Mouse (Mus musculus): ENCODE data around the gene Atp6v1a. TPM values are rescaled to one million over a fixed set of nuclear protein-coding genes. Genes with fewer than 3 reads are reported as not detected.

Gene Atp6v1a
- 10 to 100 TPM; 37.8 to 39.6 TPM for total RNA-seq (2021)
- long read RNA-seq, experiment 1, full-length matches to known transcripts = 30 of 40 reads
- long read RNA-seq, experiment 1, partial matches to known transcripts = 7 of 40 reads
- long read RNA-seq, experiment 1, other reads (novel, unspliced or antisense) = 3 of 40 reads
- long read RNA-seq, experiment 2, full-length matches to known transcripts = 34 of 42 reads
- long read RNA-seq, experiment 2, partial matches to known transcripts = 5 of 42 reads
- long read RNA-seq, experiment 2, other reads (novel, unspliced or antisense) = 3 of 42 reads

DNA sequence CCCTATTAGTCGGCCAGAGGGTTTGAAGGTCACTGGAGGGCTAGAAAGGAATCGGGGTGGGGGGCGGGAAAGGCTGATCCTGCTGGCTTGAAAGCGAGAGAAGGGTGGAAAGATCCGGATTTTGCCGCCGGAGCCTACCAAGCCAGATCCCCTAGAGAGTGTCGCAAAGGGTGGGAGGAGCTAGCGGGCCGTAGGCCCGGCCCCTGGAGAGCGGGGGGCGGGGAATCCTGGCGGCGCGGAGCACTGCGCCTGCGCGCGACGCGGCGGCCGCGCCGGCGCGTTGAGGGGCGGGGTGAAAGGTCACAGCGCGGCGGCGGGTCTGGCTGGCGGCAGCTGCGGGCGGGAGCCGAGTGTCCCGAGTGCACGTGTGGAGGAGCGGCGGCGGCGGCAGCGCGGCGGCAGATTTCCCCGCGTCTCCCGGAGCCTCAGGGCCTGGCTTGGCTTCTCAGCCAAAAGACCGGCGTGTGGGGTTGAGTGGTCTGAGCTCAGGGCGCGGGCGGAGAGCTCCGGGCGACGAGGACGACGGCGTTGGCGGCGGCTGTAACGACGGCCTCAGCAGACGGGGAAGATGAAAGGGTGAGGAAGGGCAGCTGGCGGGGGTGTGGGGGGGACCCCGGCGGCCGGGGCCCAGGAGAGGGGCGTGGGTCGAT, at the start of gene Atp6v1a, which contains the start of gene Naa50:
TSS of gene Atp6v1a (minus strand) at position 170 of the 650 bp plus-strand sequence.
TSS of gene Naa50 (plus strand) at position 295 of the 650 bp plus-strand sequence.
- intact Hi-C loops (cut with DNase I) = loop anchor here (10.0 kb wide), 1 partner anchor 255 kb away; the partner anchor contains the start of gene Ccdc191
- DNase-seq = peak; percentile 95 to 97

DNA sequence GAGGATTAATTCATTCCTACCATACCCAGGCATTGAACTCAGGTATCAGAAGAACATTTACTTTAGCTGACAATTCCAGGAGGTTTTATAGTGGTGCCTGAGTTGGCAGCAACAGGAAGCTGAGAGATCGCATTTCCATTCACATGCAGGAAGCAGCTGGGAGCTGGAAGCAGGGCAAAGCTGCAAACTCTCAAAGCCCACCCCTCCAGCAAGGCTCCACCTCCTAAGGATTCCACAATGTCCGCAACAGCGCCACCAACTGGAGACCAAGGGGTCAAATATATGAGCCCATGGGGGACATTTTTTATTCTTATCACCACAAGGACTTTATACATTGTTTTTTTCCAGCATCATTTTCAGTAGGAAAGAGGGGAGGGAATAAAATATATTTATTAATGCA, 49.3 kb upstream of the Atp6v1a start:
- DNase-seq = no peak
- intact Hi-C loops (cut with DNase I) = no loop called here

- intact Hi-C loops (cut with DNase I) = no loop called here
- DNase-seq = no peak
Measured at GRCm38 (mm10) chr16:44187172-44187571, 47.7 kb upstream of the Atp6v1a start.

DNA sequence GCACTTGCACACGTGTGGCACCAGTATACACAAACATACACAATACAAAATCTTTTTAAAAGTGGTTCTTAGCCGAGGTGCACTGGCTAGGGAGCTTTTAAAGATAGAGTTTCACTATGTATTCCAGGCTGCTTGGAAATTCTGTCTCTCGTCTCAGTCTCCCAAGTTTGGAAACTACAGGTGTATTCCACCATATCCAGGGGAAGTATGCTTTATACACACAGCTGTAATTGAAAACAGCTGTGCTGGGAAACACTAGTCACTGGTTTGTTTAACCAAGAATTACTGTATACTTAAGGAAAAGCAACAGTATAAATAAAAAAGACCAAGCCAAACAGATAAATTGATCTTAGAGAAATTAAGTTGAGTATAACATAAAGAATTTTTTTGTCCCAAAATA, 45.3 kb upstream of the Atp6v1a start:
- intact Hi-C loops (cut with DNase I) = no loop called here
- no peak for DNase-seq

DNA sequence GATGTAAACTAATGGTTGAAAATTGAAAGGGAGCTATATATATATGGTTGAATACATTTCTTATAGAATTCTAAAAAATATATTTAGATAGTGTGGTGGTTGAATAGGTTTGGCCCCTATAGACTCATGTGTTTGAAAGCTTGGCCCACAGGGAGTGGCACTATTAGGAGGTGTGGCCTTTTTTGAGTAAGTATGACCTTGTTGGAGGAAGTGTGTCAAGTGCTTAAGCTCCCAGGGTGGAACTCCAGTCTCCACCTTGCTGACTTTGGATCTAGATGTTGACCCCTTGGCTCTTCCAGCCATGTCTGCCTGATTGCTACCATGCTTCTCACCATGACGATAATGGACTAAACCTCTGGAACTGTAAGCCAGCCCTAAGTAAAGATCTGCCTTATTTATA, 43.1 kb upstream of the Atp6v1a start:
- intact Hi-C loops (cut with DNase I) = no loop called here
- DNase-seq = no peak

- intact Hi-C loops (cut with DNase I) = loop anchor here (10.0 kb wide), 1 partner anchor 186 kb away; no protein-coding TSS in a partner anchor
- DNase-seq = no peak
Measured at GRCm38 (mm10) chr16:44178555-44178954, 39.0 kb upstream of the Atp6v1a start.

GRCm38 (mm10) chr16:44176511-44176910, 37.0 kb upstream of the Atp6v1a start:
- no peak for DNase-seq
- intact Hi-C loops (cut with DNase I) = loop anchor here (10.0 kb wide), 1 partner anchor 188 kb away; no protein-coding TSS in a partner anchor

- intact Hi-C loops (cut with DNase I) = loop anchor here (10.0 kb wide), 1 partner anchor 190 kb away; no protein-coding TSS in a partner anchor
- DNase-seq = no peak
Measured at GRCm38 (mm10) chr16:44175001-44175400, 35.5 kb upstream of the Atp6v1a start.

GRCm38 (mm10) chr16:44173966-44174530, 34.5 kb upstream of the Atp6v1a start:
- intact Hi-C loops (cut with DNase I) = loop anchor here (10.0 kb wide), 1 partner anchor 191 kb away; no protein-coding TSS in a partner anchor
- DNase-seq = no peak

- intact Hi-C loops (cut with DNase I) = loop anchor here (10.0 kb wide), 1 partner anchor 191 kb away; no protein-coding TSS in a partner anchor
- DNase-seq = peak; percentile 70 to 72
Measured at GRCm38 (mm10) chr16:44173155-44173941, 33.8 kb upstream of the Atp6v1a start, which contains the start of gene Usf3. Usf3 (plus strand) TSS chr16:44173246.

- DNase-seq = peak; percentile 97 to 98
Measured at GRCm38 (mm10) chr16:44172297-44173154, 33.0 kb upstream of the Atp6v1a start.

GRCm38 (mm10) chr16:44168990-44169389, 29.5 kb upstream of the Atp6v1a start:
- intact Hi-C loops (cut with DNase I) = no loop called here
- DNase-seq = no peak

More at GRCm38 (mm10) chr16:44172297-44173154, 33.0 kb upstream of the Atp6v1a start:
- intact Hi-C loops (cut with DNase I) = loop anchor here (10.0 kb wide), 1 partner anchor 192 kb away; no protein-coding TSS in a partner anchor

GRCm38 (mm10) chr16:44165182-44165581, 25.7 kb upstream of the Atp6v1a start:
- intact Hi-C loops (cut with DNase I) = no loop called here
- no peak for DNase-seq

DNA sequence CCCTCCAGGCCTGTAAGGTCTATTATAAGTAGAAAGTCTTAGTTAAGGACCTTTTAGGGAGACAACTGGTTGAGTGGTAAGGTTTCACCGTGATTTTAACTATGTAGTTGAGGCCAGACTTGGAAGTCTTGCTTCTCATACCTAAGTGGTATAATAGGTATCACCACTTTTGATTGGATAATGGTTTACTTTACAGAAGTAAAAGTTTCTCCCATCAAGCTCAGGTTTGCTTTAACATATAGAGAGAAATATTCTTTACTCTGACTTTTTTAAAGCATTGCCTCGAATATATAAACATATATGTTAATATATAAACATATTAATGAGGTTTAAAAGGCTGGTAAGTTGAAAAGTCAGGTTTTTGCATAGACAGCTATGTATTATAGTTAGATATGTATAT, 24.3 kb upstream of the Atp6v1a start:
- no peak for DNase-seq
- intact Hi-C loops (cut with DNase I) = no loop called here

GRCm38 (mm10) chr16:44159325-44159724, 19.8 kb upstream of the Atp6v1a start:
- intact Hi-C loops (cut with DNase I) = no loop called here
- DNase-seq = no peak

- no peak for DNase-seq
- intact Hi-C loops (cut with DNase I) = no loop called here
Measured at GRCm38 (mm10) chr16:44154497-44155057, 15.1 kb upstream of the Atp6v1a start.

GRCm38 (mm10) chr16:44149002-44149767, 9.7 kb upstream of the Atp6v1a start:
- intact Hi-C loops (cut with DNase I) = loop anchor here (5.0 kb wide), 1 partner anchor 47 kb away; no protein-coding TSS in a partner anchor
- no peak for DNase-seq

GRCm38 (mm10) chr16:44141483-44141882, 2.0 kb upstream of the Atp6v1a start:
- DNase-seq = no peak
- intact Hi-C loops (cut with DNase I) = no loop called here
